Mouse (Mus musculus) heart, postnatal 0 days (tissue): ENCODE results near the gene Uba2.

ENCODE experiments used
- CTCF ChIP-seq: IDR thresholded peaks from 2 replicates; pipeline ENCODE4 v1.5.1; 2016; ENCODE audit warnings: antibody characterized with exemption, control low read depth, low read depth
- EP300 ChIP-seq: IDR thresholded peaks from 2 replicates; pipeline ENCODE4 v1.6.1; 2016; ENCODE audit warnings: antibody characterized with exemption, low read depth

- peak; percentile 28 for TF ChIP-seq CTCF
- TF ChIP-seq EP300 = no peak
Measured at GRCm38 (mm10) chr7:34195632-34196031, 26.2 kb upstream of the Uba2 start.
